Mouse (Mus musculus) spleen, postnatal 14 days (tissue): Measurements from ENCODE around the gene Trp53i11.
A peak's percentile ranks its signal among the peaks of the same experiment; 100 is the strongest.

ENCODE experiments used
- DNase-seq, 2 experiments: peaks; one replicate each; pipeline ENCODE4 v3.0.0; 2021 to 2022; ENCODE audit warnings: low spot score in 2 of 2

Trp53i11 gene

DNA sequence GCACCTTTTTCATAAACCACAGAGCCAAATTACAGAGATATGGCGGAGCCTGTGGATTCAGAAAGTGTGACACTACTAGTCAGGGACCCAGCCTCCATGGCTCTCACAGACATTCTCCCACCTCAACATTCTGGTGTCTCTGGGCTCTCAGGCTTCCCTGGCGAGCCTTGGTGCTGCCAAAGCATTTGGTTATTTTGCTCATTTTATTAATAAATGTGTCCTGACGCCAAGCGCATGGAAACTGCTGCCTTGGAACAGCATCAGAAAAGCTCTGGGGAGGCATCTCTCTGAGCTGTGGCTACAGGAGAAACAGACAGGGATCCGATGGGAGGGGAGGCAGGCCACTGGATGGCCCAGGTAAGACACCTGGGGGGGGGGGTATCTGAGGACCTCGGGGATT is 15.4 kb upstream of the Trp53i11 start:
- DNase-seq: no peak

DNA sequence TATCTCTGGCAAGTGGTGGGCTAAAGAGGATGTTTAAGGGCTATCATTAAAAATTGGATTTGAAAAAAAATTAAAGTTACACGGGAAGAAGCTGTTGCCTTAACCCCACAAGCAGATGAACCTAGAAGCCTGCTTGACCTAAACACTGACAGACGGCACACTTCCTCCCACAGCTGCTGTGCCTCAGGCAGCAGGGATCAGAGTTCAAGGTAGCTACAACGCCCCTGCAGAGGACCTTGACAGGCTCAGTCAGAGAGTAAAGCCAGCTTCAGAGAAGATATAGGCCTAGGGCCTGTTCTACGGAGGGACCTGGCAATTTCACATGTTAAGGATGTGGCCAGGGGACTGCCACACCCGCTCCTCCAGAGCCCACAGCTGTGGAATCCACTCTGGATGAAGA is 14.9 kb upstream of the Trp53i11 start:
- no peak for DNase-seq

DNA sequence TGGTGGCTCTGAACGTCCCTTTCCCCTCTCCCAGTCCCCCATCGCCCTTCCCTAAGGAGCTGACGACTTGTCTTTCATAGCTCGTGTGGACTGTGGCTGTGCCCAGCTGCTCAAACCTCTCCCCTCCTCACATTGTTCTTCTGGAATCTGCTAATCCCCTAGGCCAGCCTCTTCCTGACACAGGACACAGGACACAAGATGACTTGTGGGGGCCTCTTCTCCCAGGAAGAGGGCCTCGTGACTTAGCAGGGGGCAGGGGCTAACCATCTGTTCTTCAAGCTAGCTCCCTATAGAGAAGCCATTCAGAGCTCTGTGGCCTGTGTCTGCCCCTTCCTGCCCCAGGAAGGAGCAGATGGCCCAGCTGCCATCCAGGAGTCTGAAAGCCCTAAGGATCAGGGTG is 13.2 kb upstream of the Trp53i11 start:
- DNase-seq: no peak

DNA sequence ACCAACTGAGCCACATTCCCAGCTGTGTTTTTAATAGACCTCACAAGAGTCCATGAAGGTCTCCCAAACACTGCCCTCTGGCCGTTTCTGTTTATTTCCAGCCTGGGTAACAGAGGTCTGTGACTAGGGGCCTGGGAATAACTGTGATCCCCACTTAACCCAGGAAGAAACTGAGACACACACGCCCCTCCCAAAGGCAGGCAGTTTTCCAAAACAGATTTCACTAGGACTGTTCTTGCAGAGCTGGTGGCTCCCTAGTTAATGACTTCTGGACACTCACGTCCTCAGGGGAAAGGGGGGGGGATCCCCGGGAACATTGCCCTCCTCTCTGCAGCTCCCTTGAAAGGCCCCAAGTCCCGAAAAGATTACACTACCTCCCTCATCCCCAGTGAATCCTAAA is 12.1 kb upstream of the Trp53i11 start:
- no peak for DNase-seq

DNA sequence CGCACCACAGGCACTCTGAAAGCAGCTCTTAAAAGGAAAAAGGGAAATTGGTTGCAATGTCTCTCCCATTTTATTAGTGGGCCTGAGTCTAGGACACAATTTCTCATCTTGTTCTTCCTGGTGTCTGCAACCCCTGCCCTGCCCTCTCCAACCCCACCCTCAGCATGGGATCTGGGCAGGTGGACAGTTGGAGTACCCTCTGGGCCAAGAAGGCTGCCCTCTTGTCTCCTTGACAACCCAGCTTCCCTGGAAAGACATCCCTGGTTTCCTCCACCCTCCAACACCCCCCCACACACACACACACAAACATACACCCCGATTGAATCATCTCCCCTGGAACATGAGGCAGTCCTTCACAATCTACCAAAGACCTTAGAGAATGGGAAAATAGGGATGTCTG is 11.6 kb upstream of the Trp53i11 start:
- no peak for DNase-seq

DNA sequence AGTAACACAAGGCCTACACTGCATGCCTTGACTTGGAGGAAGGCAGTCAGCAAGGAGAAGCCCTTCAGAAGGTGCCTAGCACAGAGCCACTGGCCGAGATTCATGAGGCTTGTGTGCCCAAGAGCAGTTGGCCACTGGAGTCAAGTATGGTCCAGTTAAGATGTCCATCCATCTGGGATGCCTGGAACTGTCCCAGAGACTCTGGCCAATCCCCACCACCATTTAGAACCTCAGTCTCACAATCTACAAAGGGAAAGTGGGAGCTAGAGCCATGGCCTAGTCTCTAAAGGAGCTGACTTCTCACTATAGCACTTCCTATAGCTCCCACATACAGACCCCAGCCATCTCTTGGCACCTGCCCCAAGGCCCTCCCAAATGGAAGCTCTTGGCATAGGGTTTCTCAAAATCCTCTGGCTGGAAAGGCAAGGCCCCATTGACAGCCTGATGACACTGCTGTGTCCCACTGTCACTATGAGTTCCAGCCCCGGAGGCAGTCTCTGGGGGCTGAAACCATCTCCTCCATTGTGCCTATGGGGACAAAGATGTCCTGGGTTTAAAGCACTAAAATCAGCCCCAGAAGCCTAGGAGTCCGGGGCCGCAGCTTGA is 11.1 kb upstream of the Trp53i11 start:
- DNase-seq: no peak

DNA sequence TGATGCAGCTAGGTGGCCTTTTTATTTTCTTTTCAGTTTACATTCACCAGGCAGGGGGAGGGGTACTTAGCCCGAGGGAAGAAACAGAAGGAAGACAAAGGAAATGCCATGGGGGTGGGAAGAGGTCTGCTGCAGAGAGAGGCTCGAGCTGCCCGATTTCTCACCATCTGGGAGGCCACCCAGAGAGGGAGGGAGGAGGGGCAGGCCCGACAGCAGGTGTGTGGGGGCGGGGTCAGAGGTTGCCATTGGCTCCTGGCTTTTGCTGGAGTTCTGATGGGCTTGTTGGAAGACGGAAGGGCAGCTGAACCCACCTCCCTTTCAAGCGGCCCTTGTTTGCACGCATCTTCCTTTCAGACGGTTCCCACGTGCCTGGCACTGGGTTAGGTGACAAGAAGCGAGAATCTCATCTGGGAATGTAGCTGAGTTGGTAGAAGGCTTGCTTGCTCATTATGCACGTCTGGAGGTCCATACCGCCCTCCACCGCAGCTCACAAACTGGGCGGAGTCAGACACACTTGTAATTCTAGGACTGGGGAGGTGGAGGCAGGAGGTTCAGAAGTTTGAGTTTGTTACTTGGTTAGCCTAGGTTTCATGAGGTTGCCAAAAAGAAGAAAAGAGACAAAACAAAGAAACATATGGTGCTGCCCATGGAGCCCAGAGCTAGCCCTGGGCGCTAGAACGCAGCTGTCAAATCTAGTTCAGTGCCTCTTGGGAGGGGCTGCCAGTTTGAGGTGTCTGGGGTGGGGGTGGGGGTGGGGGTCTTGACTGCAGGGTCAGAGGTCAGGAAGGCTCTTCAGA is 10.3 kb upstream of the Trp53i11 start:
- DNase-seq: no peak

DNA sequence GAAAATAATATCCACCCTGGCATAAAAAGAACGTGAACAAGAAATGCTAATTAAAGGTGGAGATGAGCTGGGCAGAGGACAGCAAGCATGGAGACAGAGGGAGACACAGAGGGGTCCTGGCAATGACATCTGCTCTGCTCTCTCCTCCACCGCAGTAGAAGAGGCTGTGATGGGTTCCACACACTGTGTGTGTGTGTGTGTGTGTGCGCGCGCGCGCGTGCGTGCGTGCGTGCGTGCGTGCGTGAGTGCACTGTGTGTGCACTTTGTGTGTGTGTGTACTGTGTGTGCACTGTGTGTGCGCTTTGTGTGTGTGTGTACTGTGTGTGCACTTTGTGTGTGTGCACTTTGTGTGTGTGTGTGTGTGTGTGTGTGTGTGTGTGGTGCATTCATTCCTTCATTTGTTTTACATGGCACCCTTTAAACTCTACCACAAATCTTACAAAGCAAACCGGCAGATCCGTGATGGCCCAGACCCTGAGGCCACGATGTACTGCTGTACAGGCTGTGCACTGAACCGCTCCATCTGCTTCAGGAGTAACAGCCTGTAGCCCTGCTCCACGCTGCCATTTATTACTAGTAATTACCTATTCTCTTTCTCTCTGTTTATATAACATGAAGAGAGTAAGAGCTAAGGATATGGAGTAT is 9.6 kb upstream of the Trp53i11 start:
- DNase-seq: no peak

DNA sequence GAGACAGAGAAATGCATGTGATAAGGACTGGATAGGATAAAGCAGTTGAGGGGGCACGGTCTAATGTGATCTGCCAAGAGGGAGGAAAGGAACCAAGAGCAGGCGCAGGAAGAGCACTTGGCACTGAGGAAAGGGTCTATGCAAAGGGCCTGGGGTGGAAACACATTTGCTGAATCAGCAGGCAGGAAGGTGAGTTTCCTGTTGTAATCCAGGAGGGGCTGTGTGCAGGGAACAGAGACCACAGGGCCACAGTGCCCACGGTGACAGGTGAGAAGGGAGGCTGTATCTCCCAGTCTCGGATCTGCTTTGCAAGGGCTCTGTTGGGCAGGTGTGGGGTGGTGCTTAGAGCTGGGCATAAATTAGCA is 9.1 kb upstream of the Trp53i11 start:
- DNase-seq: no peak

DNA sequence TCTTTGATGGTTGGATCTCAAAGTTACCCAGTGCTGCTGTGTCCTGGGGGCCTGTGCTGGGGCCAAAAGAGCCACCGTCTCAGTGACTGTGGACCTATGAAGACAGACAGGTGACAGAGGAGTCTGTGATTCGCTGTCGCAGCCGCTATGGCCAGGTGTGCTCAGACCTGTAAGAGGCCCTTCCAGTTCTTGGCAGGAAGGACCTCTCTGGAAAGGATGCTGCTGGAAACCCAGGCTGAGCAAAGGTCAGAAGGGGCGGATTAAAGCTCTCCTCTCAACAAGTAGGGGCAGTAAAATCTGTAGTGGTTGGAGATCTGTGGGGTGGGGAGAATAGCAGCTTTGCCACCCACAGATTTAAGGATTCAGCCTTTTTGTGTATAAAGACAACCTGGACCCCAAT is 7.7 kb upstream of the Trp53i11 start:
- no peak for DNase-seq

DNA sequence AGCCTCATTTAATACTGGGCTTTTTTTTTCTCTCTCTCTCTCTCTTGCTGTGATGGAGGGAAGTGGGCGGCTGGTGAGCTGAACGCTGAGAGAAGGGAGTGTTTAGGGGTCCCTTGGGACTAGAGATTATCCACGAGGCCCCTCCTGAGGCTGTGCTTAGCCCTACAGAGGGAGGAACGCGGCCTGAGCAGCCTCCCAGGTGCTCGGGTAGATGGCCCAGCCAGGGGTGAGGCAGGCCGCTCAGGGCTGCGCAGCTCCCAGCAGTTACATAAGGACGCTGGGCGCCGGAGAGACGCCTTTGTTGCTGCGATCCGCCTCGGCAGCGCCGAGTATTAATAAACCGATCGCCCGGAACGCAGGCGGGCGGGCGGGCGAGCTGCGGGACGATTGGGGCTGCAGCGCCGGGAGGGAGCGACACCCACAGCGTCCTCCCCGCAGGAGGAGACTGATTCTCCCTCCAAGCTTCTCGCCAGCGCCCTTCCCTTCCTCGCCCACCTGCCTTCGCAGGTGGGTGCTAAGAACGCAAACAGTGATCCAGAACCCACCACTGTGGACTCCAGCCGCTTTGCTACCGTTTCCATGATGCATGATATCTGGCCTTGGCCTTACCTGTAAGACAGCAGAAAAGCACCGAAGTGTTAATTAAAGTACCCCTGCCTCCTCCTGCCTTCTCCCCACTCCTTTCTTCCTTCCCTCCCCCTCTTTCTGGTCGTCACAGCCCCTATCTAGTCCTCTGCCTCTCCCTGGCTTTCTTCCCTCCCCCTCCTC is 7.1 kb upstream of the Trp53i11 start:
- no peak for DNase-seq

DNA sequence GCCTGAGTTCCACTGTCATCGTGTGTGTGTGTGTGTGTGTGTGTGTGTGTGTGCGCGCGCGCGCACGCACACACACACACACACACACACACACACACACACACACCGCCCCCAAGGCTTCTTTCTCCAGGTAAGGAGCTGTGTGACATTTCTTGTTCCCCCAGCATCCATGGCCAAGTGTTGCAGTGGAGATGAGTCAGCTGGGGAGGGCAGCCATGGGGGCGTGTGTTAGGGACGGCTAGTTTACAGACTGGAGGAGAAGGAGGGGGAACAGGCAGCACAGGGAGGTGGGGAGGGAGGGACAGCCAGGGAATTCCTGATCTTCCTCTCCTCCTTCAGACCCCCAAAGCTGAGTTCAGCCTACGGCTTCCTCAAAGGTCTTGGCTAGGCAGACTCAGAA is 4.5 kb upstream of the Trp53i11 start:
- DNase-seq: no peak

DNA sequence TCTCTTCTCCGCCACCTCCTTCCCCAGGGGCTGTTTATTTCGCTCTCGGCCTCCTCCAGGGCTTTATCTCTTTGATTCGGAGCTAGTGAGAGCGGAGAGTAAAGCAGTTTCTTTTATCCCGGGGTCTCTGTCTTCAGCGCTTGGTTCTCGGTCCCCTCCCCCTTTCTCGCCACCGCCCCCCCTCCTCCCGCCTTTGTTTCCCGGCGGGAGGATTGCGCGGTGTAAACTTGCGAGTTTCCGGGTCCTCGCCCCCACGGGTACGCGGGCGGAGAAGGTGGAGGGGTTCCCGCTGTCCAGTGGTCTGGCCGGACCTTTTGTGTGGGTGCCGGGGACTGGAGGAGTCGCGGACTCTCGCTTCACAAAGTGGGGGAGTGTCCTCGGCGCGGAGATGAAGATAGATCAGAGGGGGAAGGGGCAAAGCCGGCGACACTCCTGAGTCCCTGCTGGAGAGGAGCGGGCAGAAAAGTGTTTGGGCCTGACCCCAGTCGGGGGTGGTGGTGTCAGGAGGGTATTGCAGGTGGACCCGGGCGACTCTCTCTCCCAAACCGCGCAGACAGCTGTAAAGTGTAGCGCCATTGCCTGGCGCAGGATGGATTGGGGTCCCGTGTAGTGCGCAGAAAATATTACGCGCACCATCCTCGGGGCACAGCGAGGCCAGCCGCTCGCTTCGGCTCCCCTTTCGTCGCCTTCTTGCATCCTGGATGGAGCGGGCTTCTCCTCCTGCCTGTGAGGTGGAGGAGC is 842 bp downstream of the Trp53i11 start:
- no peak for DNase-seq

DNA sequence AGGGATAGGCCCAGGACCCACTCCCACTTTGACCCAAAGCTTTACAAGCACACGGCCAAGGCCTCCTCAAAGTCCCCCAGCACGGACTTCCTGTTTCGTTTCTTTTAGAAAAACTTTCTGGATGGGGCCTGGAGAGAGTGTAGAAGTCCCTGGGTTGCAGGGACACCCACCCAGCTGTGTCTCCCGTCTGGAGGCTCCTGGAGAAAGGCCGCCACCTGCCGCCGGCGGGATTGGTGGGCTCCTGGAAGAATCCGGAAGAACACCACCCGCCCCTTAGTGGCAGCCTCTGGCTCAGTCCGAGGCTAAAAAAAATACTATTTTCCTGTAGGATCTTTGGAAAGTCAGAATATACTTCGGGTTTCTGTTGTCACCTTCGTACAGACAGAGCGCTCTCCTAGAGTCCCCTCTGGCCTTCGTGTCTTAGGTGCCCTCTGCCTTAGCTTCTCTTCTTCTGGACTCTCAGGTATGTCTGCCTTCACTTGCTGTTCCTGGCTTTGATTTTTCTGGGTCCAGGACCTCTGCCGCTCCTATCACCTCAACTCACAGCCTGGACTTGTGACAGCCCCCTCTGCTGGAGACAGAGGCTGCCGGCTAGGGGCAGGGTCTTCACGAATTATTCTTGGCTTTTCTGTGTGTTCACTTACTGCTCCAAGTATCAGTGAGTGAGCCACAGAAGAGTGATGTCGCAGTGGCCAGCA is 1.6 kb downstream of the Trp53i11 start:
- no peak for DNase-seq

DNA sequence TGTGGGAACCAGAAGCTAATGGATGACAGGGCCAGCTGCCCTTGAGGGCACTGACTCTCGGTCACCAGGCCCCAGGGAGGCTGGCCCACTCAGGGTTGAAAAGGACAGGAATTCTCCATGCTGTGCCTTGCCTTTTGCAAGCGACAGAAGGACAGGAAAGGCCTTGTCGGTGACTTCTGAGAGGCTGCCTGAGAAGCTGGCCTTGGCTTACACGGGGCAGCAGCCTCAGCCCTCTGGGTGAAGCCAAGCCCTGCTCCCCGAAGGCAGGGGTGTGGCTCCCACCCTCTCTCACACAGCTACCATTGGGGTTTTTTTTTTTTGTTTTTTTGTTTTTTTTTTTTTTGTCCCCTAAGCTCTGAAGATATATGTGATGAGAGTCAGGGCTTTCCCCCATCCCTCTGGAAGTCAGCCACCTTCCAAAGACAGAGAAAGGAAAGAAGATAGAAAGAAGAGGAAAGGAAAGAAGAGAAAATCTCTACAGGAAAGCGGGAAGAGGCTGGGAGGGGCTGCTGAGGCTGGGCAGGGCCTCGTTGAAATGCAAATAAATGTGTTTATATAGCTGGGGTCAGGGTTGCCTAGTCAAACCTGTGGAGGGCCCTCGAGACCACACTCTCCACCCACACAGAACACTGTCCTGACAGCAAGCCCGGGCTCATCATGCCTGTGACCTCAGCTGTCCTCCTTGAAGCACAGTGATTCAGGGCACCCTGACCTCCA is 3.6 kb downstream of the Trp53i11 start:
- no peak for DNase-seq

DNA sequence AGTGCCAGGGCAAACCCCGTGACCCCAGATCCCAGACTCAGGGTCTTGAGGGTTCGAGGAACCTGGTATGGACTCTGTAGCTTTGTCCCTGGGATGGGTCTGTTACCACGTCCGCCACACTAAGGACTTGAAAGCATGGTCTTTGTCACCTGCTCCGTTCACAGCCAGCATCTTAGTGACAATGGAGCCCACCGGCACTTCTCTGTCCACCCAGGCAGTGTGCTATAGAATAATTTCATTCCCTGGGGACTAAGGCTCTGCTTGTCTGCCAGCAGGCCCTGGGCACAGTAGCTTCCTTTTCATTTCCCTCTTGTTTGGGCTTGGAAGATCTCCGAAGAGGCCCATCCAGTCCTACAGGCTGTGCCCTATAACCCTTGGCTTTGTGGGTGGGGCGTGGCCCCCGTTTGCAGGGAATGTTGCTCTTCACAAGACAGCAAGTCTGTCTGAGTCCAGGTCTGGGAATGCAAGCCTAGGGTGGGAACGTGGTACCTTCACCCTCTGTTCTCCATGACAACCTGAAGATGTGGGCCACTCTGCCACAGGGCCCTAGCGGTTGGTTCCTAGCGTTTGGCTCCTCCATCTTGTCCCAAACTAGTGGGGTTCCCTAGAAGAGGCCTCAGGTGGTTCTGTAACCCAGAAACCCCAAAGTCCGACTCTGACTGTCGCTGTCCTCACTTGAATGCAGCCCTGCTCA is 4.3 kb downstream of the Trp53i11 start:
- no peak for DNase-seq

DNA sequence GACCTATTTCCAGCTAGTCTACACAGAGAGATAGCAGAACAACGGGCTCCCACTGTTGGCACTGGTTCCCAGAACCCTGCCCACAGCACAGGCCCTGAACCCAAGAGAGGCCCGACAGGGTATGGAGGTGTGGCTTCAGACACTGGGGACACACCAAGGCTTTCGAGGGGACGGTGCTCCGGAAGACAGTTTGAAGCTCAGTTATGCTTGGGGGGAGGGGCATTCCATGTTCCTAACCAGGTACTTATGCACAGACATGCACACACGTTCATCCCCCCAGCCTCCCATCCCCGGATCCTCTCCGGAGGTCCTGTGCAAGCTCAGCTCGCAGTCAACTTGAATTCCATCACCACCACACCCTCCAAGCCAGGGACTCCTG is 4.8 kb downstream of the Trp53i11 start:
- DNase-seq: peak in 1 of 2 experiments; percentile 38

DNA sequence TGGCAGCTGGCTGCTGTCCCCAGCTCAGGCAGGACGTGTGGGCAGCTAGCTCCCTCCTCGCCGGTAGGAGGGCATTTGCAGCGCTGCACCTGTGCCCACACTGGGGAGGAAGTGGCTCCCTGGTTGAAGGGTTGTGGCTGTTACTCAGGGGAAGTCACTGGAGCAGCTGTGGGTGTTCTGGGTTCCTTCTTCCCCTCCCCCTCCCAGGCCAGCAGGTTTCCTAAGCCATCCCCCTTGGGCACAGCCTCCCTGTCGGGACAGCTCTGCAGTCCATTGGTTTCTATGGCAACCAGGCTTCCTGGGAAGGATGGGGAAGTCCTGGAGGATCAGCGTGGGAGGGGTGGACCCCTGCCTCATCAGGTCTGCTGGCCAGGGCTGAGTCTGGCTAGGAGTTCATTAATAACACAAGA is 5.3 kb downstream of the Trp53i11 start:
- DNase-seq: peak; percentile 57 to 68

DNA sequence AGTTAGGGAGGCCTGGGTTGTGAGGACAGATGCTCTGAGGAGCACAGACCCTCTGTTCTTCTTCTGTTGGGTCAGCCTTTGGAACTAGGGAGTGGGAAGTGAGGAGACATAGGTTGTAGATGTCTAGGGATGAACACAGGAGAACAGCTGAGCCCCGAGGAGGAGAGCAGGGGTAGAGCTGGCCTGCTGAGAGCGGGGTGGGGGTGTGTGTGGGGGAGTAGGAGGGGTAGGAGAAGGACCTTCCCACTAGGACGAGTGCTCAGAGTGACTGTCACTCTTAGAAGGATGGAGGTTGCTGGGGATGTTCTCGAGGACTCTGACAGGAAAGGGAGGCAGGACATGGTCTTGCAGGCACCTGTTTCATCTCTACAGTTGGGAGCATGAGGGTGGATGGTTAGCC is 6.5 kb downstream of the Trp53i11 start:
- DNase-seq: no peak

DNA sequence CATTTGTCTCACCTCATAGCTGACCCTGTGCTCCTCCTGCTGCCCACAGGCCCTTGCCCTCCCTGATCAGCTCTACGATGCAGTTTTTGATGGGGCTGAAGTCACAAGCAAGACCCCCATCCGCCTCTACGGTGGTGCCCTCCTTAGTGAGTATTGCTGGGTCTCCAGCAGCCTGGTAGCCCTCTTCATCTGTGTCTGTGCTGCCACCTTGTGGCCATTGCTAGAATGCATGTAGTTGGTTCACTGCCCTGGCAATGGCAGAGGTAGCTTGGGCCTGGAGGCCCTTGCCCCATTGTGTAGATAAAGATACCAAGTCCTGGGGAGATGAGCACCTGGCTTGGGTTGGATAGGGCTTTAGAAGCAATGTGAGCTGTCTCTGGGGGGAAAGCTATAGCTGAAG is 11.5 kb downstream of the Trp53i11 start:
- peak; percentile 85 to 93 for DNase-seq
